Mouse (Mus musculus): ENCODE data around the gene Moap1. TPM values are rescaled to one million over a fixed set of nuclear protein-coding genes. Genes with fewer than 3 reads are reported as not detected.
A peak's percentile ranks its signal among the peaks of the same experiment; 100 is the strongest.

Gene Moap1
- polyA plus RNA-seq, 1 experiment from 2014 or later: 47.0 TPM

- Histone ChIP-seq H3K4me2 (ENCODE audit: low read length) (no peak overlapping the region), H3K27ac (ENCODE audit: low read depth, low read length) (no peak overlapping the region), H3K4me1 (ENCODE audit: control insufficient read depth, insufficient read depth, low read length) (no peaks in the 10 kb centered on the region), H3K27me3 (replicated peaks; ENCODE audit: control insufficient read depth, insufficient read depth, low read length) (no peaks in the 10 kb centered on the region), H3K9me3 (replicated peaks; ENCODE audit: control insufficient read depth, low read length) (no peaks in the 10 kb centered on the region), H3K4me3 (ENCODE audit: low read depth, low read length) (no peak overlapping the region), H3K9ac (ENCODE audit: low read length) (no peak overlapping the region), H3K36me3 (ENCODE audit: control insufficient read depth, insufficient read depth, low read length) (peaks cover 93% of the 10 kb centered on the region)
- WGBS: 95% methylated on average over 5 of the region's 5 CpGs
- ATAC-seq (no peak), DNase-seq (ENCODE audit: low spot score) (no peak)
Measured at GRCm38 (mm10) chr12:102772676-102773075, 29.2 kb upstream of the Moap1 start.

DNA sequence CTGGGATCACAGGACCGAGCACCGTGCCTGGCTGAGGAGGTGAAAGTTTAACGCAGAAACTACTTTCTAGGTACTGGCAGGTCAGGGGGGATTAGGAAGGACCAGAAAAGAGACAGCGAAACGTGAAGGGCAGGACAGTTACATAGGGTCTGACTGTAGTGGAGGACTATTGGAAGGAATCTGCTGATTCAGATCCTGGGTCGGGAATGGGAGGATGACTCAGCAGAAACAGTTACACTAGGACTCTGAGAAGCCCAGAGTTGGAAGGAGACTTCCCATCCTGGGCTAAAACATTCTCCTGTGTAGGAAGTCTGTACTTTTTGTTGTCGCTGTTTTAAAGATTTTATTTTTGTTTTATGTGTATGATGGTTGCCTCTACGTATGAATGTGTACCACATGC, 28.1 kb upstream of the Moap1 start:
- H3K4me3 ChIP-seq (ENCODE audit: low read depth, low read length): no peak overlapping the region
- H3K4me2 ChIP-seq (ENCODE audit: low read length): no peak overlapping the region
- DNase-seq (ENCODE audit: low spot score): no peak
- H3K27me3 ChIP-seq (replicated peaks; ENCODE audit: control insufficient read depth, insufficient read depth, low read length): no peaks in the 10 kb centered on the region
- WGBS: 97% methylated on average over 8 of the region's 8 CpGs
- H3K9me3 ChIP-seq (replicated peaks; ENCODE audit: control insufficient read depth, low read length): no peaks in the 10 kb centered on the region
- H3K27ac ChIP-seq (ENCODE audit: low read depth, low read length): no peak overlapping the region
- no peak for ATAC-seq
- H3K9ac ChIP-seq (ENCODE audit: low read length): no peak overlapping the region
- peaks cover 92% of the 10 kb centered on the region for H3K36me3 ChIP-seq (ENCODE audit: control insufficient read depth, insufficient read depth, low read length)
- no peaks in the 10 kb centered on the region for H3K4me1 ChIP-seq (ENCODE audit: control insufficient read depth, insufficient read depth, low read length)

DNA sequence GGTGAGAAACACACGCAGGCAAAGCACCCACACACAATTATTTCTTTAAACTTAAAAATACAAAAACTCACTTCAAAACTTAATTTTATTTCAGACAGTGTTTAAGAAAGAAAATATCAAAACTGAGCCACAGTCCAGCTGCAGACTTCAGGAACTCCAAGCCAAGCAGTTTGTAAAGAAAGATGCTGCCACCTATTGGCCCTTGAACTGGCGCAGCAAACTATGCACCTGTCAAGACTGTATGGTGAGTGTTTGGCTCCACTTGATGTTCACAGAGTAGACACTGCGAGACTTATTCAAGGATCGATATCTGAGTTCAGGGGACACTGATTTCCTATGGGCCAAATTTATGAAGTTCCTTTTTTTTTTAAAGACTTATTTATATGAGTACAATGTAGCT, 25.5 kb upstream of the Moap1 start:
- Histone ChIP-seq H3K4me2 (ENCODE audit: low read length) (no peak overlapping the region), H3K27me3 (replicated peaks; ENCODE audit: control insufficient read depth, insufficient read depth, low read length) (no peaks in the 10 kb centered on the region), H3K4me3 (ENCODE audit: low read depth, low read length) (no peak overlapping the region), H3K36me3 (ENCODE audit: control insufficient read depth, insufficient read depth, low read length) (peaks cover 90% of the 10 kb centered on the region), H3K4me1 (ENCODE audit: control insufficient read depth, insufficient read depth, low read length) (no peaks in the 10 kb centered on the region), H3K9ac (ENCODE audit: low read length) (no peak overlapping the region), H3K9me3 (replicated peaks; ENCODE audit: control insufficient read depth, low read length) (no peaks in the 10 kb centered on the region), H3K27ac (ENCODE audit: low read depth, low read length) (no peak overlapping the region)
- DNase-seq (ENCODE audit: low spot score): no peak
- WGBS: 96% methylated on average over 4 of the region's 4 CpGs
- ATAC-seq: no peak

GRCm38 (mm10) chr12:102763696-102764095, 20.2 kb upstream of the Moap1 start:
- Histone ChIP-seq H3K27me3 (replicated peaks; ENCODE audit: control insufficient read depth, insufficient read depth, low read length) (no peaks in the 10 kb centered on the region), H3K4me3 (ENCODE audit: low read depth, low read length) (no peak overlapping the region), H3K4me2 (ENCODE audit: low read length) (no peak overlapping the region), H3K9ac (ENCODE audit: low read length) (no peak overlapping the region), H3K4me1 (ENCODE audit: control insufficient read depth, insufficient read depth, low read length) (peaks cover 6% of the 10 kb centered on the region), H3K36me3 (ENCODE audit: control insufficient read depth, insufficient read depth, low read length) (peaks cover 51% of the 10 kb centered on the region), H3K9me3 (replicated peaks; ENCODE audit: control insufficient read depth, low read length) (no peaks in the 10 kb centered on the region), H3K27ac (ENCODE audit: low read depth, low read length) (no peak overlapping the region)
- ATAC-seq: no peak
- DNase-seq (ENCODE audit: low spot score): no peak

DNA sequence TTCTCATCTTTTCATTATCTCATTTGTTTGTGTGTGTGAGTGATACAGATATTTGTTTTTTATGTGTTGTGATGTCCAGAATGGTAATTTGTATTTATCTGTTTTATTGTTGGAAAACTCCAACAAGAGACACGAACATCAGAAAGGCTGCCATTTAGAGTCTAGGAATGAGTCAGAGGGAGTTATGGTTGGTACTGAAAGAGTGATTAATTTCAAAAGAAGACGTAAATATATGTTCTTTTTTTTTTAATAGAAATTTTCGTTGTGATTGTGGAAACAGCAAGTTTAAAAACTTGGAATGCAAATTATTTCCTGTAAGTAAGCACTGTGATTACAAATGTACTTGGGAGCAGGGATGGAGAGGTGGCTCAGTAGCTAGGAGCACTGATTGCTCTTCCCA, 18.2 kb upstream of the Moap1 start:
- Histone ChIP-seq H3K4me3 (ENCODE audit: low read depth, low read length) (no peak overlapping the region), H3K4me2 (ENCODE audit: low read length) (no peak overlapping the region), H3K27me3 (replicated peaks; ENCODE audit: control insufficient read depth, insufficient read depth, low read length) (no peaks in the 10 kb centered on the region), H3K9me3 (replicated peaks; ENCODE audit: control insufficient read depth, low read length) (no peaks in the 10 kb centered on the region), H3K4me1 (ENCODE audit: control insufficient read depth, insufficient read depth, low read length) (peaks cover 9% of the 10 kb centered on the region), H3K36me3 (ENCODE audit: control insufficient read depth, insufficient read depth, low read length) (peaks cover 34% of the 10 kb centered on the region), H3K9ac (ENCODE audit: low read length) (no peak overlapping the region), H3K27ac (ENCODE audit: low read depth, low read length) (no peak overlapping the region)
- no peak for DNase-seq (ENCODE audit: low spot score)
- no peak for ATAC-seq
- 89% methylated on average over 3 of the region's 3 CpGs for WGBS

DNA sequence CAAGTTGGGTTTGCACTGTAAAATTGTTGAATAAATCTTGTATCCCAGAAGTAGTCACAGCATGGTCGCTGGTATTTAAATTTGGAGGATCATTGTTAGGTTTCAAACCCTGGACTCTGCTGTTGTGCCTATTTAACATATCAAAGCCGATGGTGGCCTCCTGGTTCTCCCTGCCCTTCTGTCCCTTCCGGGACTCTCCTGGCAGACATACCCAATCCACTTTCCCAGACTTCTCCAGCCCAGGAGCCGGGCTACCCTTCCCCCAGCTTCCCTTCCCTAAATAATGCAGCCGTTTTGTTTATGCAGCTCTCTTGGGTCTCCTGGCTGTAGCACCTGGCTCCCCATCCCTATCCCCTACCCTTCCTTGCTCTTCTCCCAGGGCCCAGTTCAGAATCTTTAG, 15.5 kb upstream of the Moap1 start:
- Histone ChIP-seq H3K9me3 (replicated peaks; ENCODE audit: control insufficient read depth, low read length) (no peaks in the 10 kb centered on the region), H3K4me3 (ENCODE audit: low read depth, low read length) (peak overlapping the region; percentile 80), H3K27ac (ENCODE audit: low read depth, low read length) (no peak overlapping the region; the same call in 1 of the 2 replicates), H3K27me3 (replicated peaks; ENCODE audit: control insufficient read depth, insufficient read depth, low read length) (no peaks in the 10 kb centered on the region), H3K36me3 (ENCODE audit: control insufficient read depth, insufficient read depth, low read length) (peaks cover 15% of the 10 kb centered on the region), H3K4me2 (ENCODE audit: low read length) (peak overlapping the region; percentile 91), H3K9ac (ENCODE audit: low read length) (peak overlapping the region; percentile 84), H3K4me1 (ENCODE audit: control insufficient read depth, insufficient read depth, low read length) (peaks cover 9% of the 10 kb centered on the region)
- WGBS: 2% methylated on average over 5 of the region's 5 CpGs
- no peak for ATAC-seq
- DNase-seq (ENCODE audit: low spot score): no peak

DNA sequence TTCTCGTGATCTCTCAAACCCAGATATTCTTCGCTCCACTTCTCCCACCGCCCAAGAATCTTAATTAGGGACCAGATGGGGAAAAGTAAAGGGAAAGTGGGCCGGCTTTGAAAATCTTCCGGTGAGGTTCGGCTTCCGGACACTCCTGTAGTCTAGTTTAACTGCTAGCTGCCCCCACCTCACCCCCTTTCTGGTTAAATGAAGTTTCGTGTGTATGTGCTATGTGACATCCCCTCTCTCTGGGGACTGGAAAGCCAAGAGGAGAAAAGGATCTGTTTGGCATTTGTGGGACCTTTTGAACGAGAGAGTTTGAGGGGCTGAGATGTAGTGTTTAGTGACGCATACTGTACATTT, 14.9 kb upstream of the Moap1 start, which contains the start of gene Gm20604:
Gene Gm20604 (minus strand): TSS at position 270 of the 354 bp plus-strand sequence.
- under 1% methylated on average over 10 of the region's 10 CpGs for WGBS
- peak within 1 kb of the TSS; percentile 78 for H3K27ac ChIP-seq (ENCODE audit: low read depth, low read length)

GRCm38 (mm10) chr12:102757689-102758402, 14.4 kb upstream of the Moap1 start, which contains the start of the genes Gm28051, Gon7 and Ubr7:
Gene Gm28051, minus strand, starts transcription at chr12:102757765.
Gene Gon7, minus strand, starts transcription at chr12:102757803.
Gene Ubr7, plus strand, starts transcription at chr12:102757967.
- H3K27ac ChIP-seq (ENCODE audit: low read depth, low read length): peak within 1 kb of the TSS; percentile 78
- WGBS: under 1% methylated on average over 73 of the region's 73 CpGs
- ATAC-seq: peak; percentile 98

More for the DNA sequence above, 14.9 kb upstream of the Moap1 start, which contains the start of gene Gm20604:
- Histone ChIP-seq H3K4me1 (ENCODE audit: control insufficient read depth, insufficient read depth, low read length) (peaks cover 9% of the 10 kb centered on the region), H3K9ac (ENCODE audit: low read length) (peak within 1 kb of the TSS; percentile 84), H3K9me3 (replicated peaks; ENCODE audit: control insufficient read depth, low read length) (no peaks in the 10 kb centered on the region), H3K4me2 (ENCODE audit: low read length) (peak within 1 kb of the TSS; percentile 91), H3K27me3 (replicated peaks; ENCODE audit: control insufficient read depth, insufficient read depth, low read length) (no peaks in the 10 kb centered on the region), H3K4me3 (ENCODE audit: low read depth, low read length) (peak within 1 kb of the TSS; percentile 80), H3K36me3 (ENCODE audit: control insufficient read depth, insufficient read depth, low read length) (peaks cover 11% of the 10 kb centered on the region)
- no peak for DNase-seq (ENCODE audit: low spot score)
- ATAC-seq: no peak

DNA sequence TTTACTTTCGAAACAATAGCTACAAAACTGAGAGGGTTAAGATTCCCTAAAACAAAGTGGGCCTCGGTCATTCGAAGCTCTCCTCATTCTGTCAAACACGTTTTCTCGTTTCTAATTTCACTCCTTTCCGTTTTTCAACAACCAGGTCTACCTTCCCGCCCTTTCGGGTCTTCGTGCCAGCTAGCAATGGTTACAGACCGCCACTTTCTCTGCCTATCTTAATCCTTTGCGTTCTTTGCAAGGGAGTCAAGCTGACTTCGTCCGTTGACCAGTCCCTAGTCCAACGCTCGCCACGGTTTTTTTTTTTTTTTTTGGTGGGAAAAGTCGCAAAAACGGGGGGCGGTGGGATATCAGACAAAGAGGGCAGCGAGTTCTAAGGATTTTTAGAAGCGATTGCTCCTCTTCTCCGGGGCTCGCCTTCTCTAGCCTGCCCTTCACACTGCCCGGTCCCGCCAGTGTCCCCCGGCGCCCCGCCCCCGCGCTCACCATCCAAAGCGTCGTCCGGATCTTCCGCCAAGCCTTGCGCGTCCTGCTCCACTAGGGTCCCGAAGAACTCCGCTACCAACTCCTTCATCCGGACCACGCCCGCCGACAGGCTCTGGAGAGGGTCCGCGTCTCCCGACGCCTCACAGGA, 13.7 kb upstream of the Moap1 start:
- peak overlapping the region; percentile 74 for H3K9ac ChIP-seq (ENCODE audit: low read length)
- ATAC-seq (no peak), DNase-seq (ENCODE audit: low spot score) (no peak)
- 2% methylated on average over 45 of the region's 46 CpGs for WGBS
- H3K4me3 ChIP-seq (ENCODE audit: low read depth, low read length): peak overlapping the region; percentile 80
- no peaks in the 10 kb centered on the region for H3K27me3 ChIP-seq (replicated peaks; ENCODE audit: control insufficient read depth, insufficient read depth, low read length)
- no peaks in the 10 kb centered on the region for H3K9me3 ChIP-seq (replicated peaks; ENCODE audit: control insufficient read depth, low read length)
- H3K4me1 ChIP-seq (ENCODE audit: control insufficient read depth, insufficient read depth, low read length): peaks cover 9% of the 10 kb centered on the region
- H3K36me3 ChIP-seq (ENCODE audit: control insufficient read depth, insufficient read depth, low read length): peaks cover 4% of the 10 kb centered on the region
- peak overlapping the region; percentile 65 for H3K4me2 ChIP-seq (ENCODE audit: low read length)
- H3K27ac ChIP-seq (ENCODE audit: low read depth, low read length): peak overlapping the region; percentile 78

More at GRCm38 (mm10) chr12:102757689-102758402, 14.4 kb upstream of the Moap1 start, which contains the start of the genes Gm28051, Gon7 and Ubr7:
- peak; percentile 99 for DNase-seq (ENCODE audit: low spot score)
- H3K36me3 ChIP-seq (ENCODE audit: control insufficient read depth, insufficient read depth, low read length): peaks cover 11% of the 10 kb centered on the region
- H3K4me1 ChIP-seq (ENCODE audit: control insufficient read depth, insufficient read depth, low read length): peaks cover 9% of the 10 kb centered on the region
- peak within 1 kb of the TSS; percentile 84 for H3K9ac ChIP-seq (ENCODE audit: low read length)
- H3K9me3 ChIP-seq (replicated peaks; ENCODE audit: control insufficient read depth, low read length): no peaks in the 10 kb centered on the region
- H3K4me3 ChIP-seq (ENCODE audit: low read depth, low read length): peak within 1 kb of the TSS; percentile 80
- H3K27me3 ChIP-seq (replicated peaks; ENCODE audit: control insufficient read depth, insufficient read depth, low read length): no peaks in the 10 kb centered on the region
- peak within 1 kb of the TSS; percentile 91 for H3K4me2 ChIP-seq (ENCODE audit: low read length)

Measured in forebrain, embryonic 14.5 days (tissue).